Mouse (Mus musculus) myocyte (in vitro differentiated cells): ENCODE measurements at regions not wholly inside any gene's neighbourhood (a gene's known extent, or its start where the extent isn't known, plus 50 kb on each side); places are given as distances from the start of the nearest gene placed in this dataset.

ENCODE experiments used
- H3K27me3 ChIP-seq: one replicate; pipeline ENCODE4 v1.6.1; 2011; ENCODE audit not compliant: control insufficient read depth, insufficient read depth, insufficient read length
- H3K36me3 ChIP-seq: one replicate; pipeline ENCODE4 v1.6.1; 2011; ENCODE audit not compliant: control insufficient read depth, insufficient read depth
- H3K4me2 ChIP-seq: one replicate; pipeline ENCODE4 v1.6.1; 2011; ENCODE audit warnings: low read depth, control low read depth
- H3K4me3 ChIP-seq: one replicate; pipeline ENCODE4 v1.5.1; 2011; ENCODE audit warnings: mild to moderate bottlenecking, control low read depth, moderate library complexity
- H3K79me2 ChIP-seq: one replicate; pipeline ENCODE4 v1.6.1; 2011; ENCODE audit not compliant: control insufficient read depth, insufficient read depth
- H3ac ChIP-seq: one replicate; pipeline ENCODE4 v1.6.1; 2011; ENCODE audit not compliant: control insufficient read depth, insufficient read length
- CEBPB ChIP-seq: IDR thresholded peaks from 2 replicates; pipeline ENCODE4 v1.6.1; 2011; ENCODE audit warnings: mild to moderate bottlenecking, moderate library complexity; ENCODE audit not compliant: poor library complexity, insufficient read depth, severe bottlenecking
- E2F4 ChIP-seq: IDR thresholded peaks from one replicate; pipeline ENCODE4 v1.6.1; 2011; ENCODE audit warnings: mild to moderate bottlenecking, control low read depth, moderate library complexity; ENCODE audit not compliant: insufficient read depth
- MAX ChIP-seq: IDR thresholded peaks from one replicate; pipeline ENCODE4 v1.6.1; 2011; ENCODE audit warnings: low read depth, mild to moderate bottlenecking, control low read depth
- MYOD1 ChIP-seq, 3 experiments: IDR thresholded peaks; one replicate each; pipeline ENCODE4 v1.6.1; 2011; ENCODE audit warnings: control low read depth in 2 of 3, low read depth in 2 of 3, mild to moderate bottlenecking in 2 of 3, moderate library complexity in 1 of 3; ENCODE audit not compliant: insufficient read length in 2 of 3, control insufficient read depth in 1 of 3
- MYOG ChIP-seq, 3 experiments: IDR thresholded peaks; one replicate each; pipeline ENCODE4 v1.6.1; 2011; ENCODE audit warnings: control low read depth in 2 of 3, low read depth in 2 of 3, mild to moderate bottlenecking in 2 of 3; ENCODE audit not compliant: insufficient read length in 2 of 3, control insufficient read depth in 1 of 3, insufficient read depth in 1 of 3
- POLR2A ChIP-seq: IDR thresholded peaks from one replicate; pipeline ENCODE4 v1.6.1; 2011; ENCODE audit warnings: low read depth, mild to moderate bottlenecking, control low read depth, moderate library complexity; ENCODE audit not compliant: insufficient read length
- POLR2AphosphoS2 ChIP-seq: IDR thresholded peaks from one replicate; pipeline ENCODE4 v1.6.1; 2011; ENCODE audit warnings: low read depth, control low read depth; ENCODE audit not compliant: insufficient read length
- REST ChIP-seq: IDR thresholded peaks from one replicate; pipeline ENCODE4 v1.6.1; 2011; ENCODE audit warnings: mild to moderate bottlenecking, control low read depth, moderate library complexity; ENCODE audit not compliant: insufficient read depth, insufficient read length
- SRF ChIP-seq: IDR thresholded peaks from one replicate; pipeline ENCODE4 v1.6.1; 2011; ENCODE audit warnings: low read depth; ENCODE audit not compliant: control insufficient read depth, insufficient read length
- TCF12 ChIP-seq: IDR thresholded peaks from one replicate; pipeline ENCODE4 v1.6.1; 2011; ENCODE audit warnings: mild to moderate bottlenecking, control low read depth; ENCODE audit not compliant: poor library complexity, insufficient read depth, severe bottlenecking
- TCF3 ChIP-seq: IDR thresholded peaks from one replicate; pipeline ENCODE4 v1.6.1; 2011; ENCODE audit warnings: low read depth, control low read depth; ENCODE audit not compliant: insufficient read length
- USF1 ChIP-seq: IDR thresholded peaks from one replicate; pipeline ENCODE4 v1.6.1; 2011; ENCODE audit warnings: low read depth, mild to moderate bottlenecking, control low read depth, moderate library complexity

- no peak overlapping the region for H3ac ChIP-seq
- no peak overlapping the region for H3K4me3 ChIP-seq
- TF ChIP-seq CEBPB (no peak), E2F4 (no peak), TCF3 (no peak)
- peaks cover 18% of the 10 kb centered on the region for H3K27me3 ChIP-seq
- H3K4me2 ChIP-seq, result no peak overlapping the region
- no peaks in the 10 kb centered on the region for H3K79me2 ChIP-seq
- H3K36me3 ChIP-seq, result no peaks in the 10 kb centered on the region
Observed at GRCm38 (mm10) chr2:75010647-75011046, 185.0 kb downstream of the Mtx2 start.

GRCm38 (mm10) chr2:75012046-75012445 is 186.4 kb downstream of the Mtx2 start:
- H3K79me2 ChIP-seq, result no peaks in the 10 kb centered on the region
- H3K27me3 ChIP-seq, result peaks cover 23% of the 10 kb centered on the region
- H3K4me2 ChIP-seq, result no peak overlapping the region
- no peak overlapping the region for H3K4me3 ChIP-seq
- TF ChIP-seq SRF, result no peak
- TF ChIP-seq MAX, result no peak
- TF ChIP-seq REST, result no peak
- no peak for TF ChIP-seq USF1
- no peak for TF ChIP-seq CEBPB
- no peak for TF ChIP-seq MYOD1 (IDR thresholded peaks at IDR 0.05; ENCODE audit: control insufficient read depth in 1 of 3, insufficient read length in 2 of 3, low read depth in 2 of 3)
- no peak overlapping the region for H3ac ChIP-seq
- no peaks in the 10 kb centered on the region for H3K36me3 ChIP-seq

DNA sequence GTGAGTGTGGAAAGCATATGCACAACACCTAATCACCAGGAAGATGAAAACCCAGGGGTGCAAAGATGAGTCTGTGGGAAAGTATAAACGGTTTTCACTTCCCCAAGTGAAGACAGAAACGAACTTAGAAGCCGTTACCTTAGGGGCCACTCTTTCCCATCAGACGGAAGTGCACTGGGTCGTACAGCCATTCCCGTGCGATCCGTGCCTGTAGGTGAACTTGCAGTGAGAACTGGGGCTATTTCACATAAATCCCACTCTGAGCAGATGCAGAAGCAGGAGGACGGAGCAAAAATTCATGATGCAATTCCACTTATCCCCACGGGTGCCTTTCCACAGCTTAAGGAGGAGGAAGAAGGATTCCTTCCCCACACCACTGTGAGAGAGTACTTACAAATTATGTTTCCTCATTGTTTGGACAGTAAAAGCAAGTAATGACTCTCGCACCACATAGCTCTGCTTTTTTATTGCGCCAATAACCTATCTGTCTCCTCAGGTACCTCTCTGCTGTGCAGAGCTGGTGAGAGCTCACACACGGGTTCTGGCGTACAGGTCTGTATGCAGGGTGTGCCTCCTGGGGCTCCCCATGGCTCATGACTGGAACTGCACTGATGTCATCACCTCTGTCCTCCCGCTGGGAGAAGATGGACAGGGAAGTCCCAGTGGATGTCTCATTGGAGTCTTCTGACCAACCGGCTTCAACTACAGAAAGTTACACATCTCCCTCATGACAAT is 189.6 kb downstream of the Mtx2 start:
- Histone ChIP-seq H3ac (no peak overlapping the region), H3K36me3 (no peaks in the 10 kb centered on the region), H3K4me2 (no peak overlapping the region), H3K27me3 (peaks cover 25% of the 10 kb centered on the region), H3K79me2 (no peaks in the 10 kb centered on the region), H3K4me3 (no peak overlapping the region)
- no peak for TF ChIP-seq E2F4
- no peak for TF ChIP-seq REST
- TF ChIP-seq USF1, result no peak
- no peak for TF ChIP-seq TCF12
- TF ChIP-seq POLR2A, result no peak
- no peak for TF ChIP-seq SRF
- no peak for TF ChIP-seq POLR2AphosphoS2
- TF ChIP-seq MAX, result no peak
- no peak for TF ChIP-seq MYOG (IDR thresholded peaks at IDR 0.05; ENCODE audit: control insufficient read depth in 1 of 3, insufficient read depth in 1 of 3, insufficient read length in 2 of 3, low read depth in 2 of 3)

DNA sequence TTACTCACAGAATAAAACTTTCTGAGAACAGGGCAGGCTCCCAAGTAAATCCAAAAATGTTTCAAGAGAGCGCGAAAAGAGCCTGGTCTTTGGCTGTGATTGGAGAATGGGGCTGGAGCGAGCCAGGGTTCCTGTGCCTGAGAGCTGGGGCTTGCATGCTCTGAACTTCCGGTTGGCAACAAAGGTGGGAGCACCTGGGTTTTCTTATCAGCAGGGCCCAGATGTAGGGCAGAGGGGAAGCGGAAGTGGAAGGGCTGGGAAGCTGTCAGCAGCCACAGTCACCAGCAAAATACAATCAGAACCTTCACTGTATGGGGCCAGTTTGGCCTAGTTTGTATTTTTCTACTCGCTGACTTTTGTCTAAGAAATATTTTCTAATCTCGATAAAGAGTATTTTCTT is 193.9 kb downstream of the Mtx2 start:
- Histone ChIP-seq H3ac (no peak overlapping the region), H3K4me3 (no peak overlapping the region), H3K4me2 (no peak overlapping the region), H3K79me2 (no peaks in the 10 kb centered on the region), H3K27me3 (peaks cover 23% of the 10 kb centered on the region), H3K36me3 (no peaks in the 10 kb centered on the region)
- TF ChIP-seq SRF, result no peak
- no peak for TF ChIP-seq MYOD1 (IDR thresholded peaks at IDR 0.05; ENCODE audit: control insufficient read depth in 1 of 3, insufficient read length in 2 of 3, low read depth in 2 of 3)
- no peak for TF ChIP-seq USF1
- no peak for TF ChIP-seq POLR2AphosphoS2
- no peak for TF ChIP-seq CEBPB
- no peak for TF ChIP-seq MAX
- TF ChIP-seq REST, result no peak
- TF ChIP-seq MYOG (IDR thresholded peaks at IDR 0.05; ENCODE audit: control insufficient read depth in 1 of 3, insufficient read depth in 1 of 3, insufficient read length in 2 of 3, low read depth in 2 of 3), result no peak
- TF ChIP-seq POLR2A, result no peak
- no peak for TF ChIP-seq E2F4
- TF ChIP-seq TCF12, result no peak
- TF ChIP-seq TCF3, result no peak

DNA sequence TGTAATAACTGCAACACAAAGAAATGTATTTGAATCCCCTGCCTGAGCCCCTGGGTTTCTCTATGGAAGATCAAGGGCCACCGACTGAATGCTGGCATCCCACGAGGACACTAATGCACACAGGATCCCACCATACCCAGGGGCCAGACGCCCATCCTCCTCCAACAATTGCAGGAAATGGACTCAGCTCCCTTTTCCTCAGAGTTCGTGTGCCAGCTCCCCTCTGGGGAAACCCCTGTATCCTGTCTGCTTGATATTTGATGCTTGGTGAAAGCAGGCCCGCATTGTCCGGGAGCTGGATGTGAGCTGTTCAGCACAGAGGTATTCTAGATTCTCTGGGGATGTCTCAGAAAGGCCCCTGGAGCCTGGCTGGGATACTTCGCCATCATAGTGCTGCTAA is 196.0 kb downstream of the Mtx2 start:
- Histone ChIP-seq H3K4me2 (no peak overlapping the region), H3K36me3 (no peaks in the 10 kb centered on the region), H3K79me2 (no peaks in the 10 kb centered on the region), H3K4me3 (no peak overlapping the region), H3ac (no peak overlapping the region), H3K27me3 (peaks cover 12% of the 10 kb centered on the region)
- TF ChIP-seq MYOG (IDR thresholded peaks at IDR 0.05; ENCODE audit: control insufficient read depth in 1 of 3, insufficient read depth in 1 of 3, insufficient read length in 2 of 3, low read depth in 2 of 3), result no peak
- no peak for TF ChIP-seq CEBPB
- no peak for TF ChIP-seq POLR2A
- TF ChIP-seq E2F4, result no peak
- TF ChIP-seq MYOD1 (IDR thresholded peaks at IDR 0.05; ENCODE audit: control insufficient read depth in 1 of 3, insufficient read length in 2 of 3, low read depth in 2 of 3), result no peak
- TF ChIP-seq TCF3, result no peak
- TF ChIP-seq SRF, result no peak
- TF ChIP-seq MAX, result no peak
- TF ChIP-seq REST, result no peak
- no peak for TF ChIP-seq USF1
- no peak for TF ChIP-seq POLR2AphosphoS2
- TF ChIP-seq TCF12, result no peak
